17 mouse cellular contexts compared by ENCODE assay signal in the genomic region with DNA sequence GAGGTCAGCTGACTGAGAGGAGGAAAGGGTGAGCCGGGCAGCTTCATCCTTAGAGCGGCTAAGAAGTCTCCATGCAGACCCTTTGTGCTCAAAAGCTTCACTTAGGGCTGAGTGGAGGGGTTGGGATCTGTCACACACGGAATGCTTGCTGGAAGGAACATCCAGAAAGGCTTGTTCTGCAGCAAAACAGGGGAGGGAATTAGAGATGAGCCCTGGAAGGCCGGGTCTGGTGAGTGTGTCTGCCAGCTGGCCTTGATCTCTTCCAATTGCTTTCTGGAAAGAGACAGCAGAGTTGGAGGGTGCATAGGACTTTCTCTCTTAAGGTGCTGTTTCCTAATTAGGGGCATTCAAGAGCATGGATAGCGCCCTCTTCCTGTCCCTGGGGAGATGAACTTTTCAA. TPM values are rescaled to one million over a fixed set of nuclear protein-coding genes. Genes with fewer than 3 reads are reported as not detected.
A peak's percentile ranks its signal among the peaks of the same experiment; 100 is the strongest.
DNase-seq lines count a peak whose midpoint lies in the region; ATAC-seq and TF ChIP-seq lines count a peak whose summit lies in the region.
"Had no signal": no experiment of that assay in that cellular context is flagged by ENCODE, and none has a peak within 500 bp of the region (broad histone marks: within the 10 kb centered on the region; RNA-seq: fewer than 3 reads in every experiment).

No protein-coding gene starts in this region.

- no peak for TF ChIP-seq POLR2A in liver, adult 2 months (IDR thresholded peaks at IDR 0.05; ENCODE audit: extremely low read depth, insufficient read depth, low read length)

- H3K4me2 ChIP-seq in liver, embryonic 12.5 days = no peak overlapping the region
- H3K4me2 ChIP-seq: limb, embryonic 12.5 days had no signal

- peaks cover 17% of the 10 kb centered on the region for H3K4me1 ChIP-seq in liver, adult 2 months (ENCODE audit: control insufficient read depth, insufficient read depth, low read length)
- H3K4me1 ChIP-seq in liver, embryonic 12.5 days = no peaks in the 10 kb centered on the region
- H3K4me1 ChIP-seq in E14TG2a.4 (replicated peaks; ENCODE audit: low read depth, low read length) = no peaks in the 10 kb centered on the region
- H3K4me1 ChIP-seq: limb, embryonic 12.5 days had no signal

- ATAC-seq in liver, embryonic 12.5 days = no peak
- ATAC-seq: liver, postnatal 0 days; Patski had no signal

- H3K79me2 ChIP-seq in liver, adult 2 months (ENCODE audit: control insufficient read depth, insufficient read depth, low read length) = peaks cover 6% of the 10 kb centered on the region; the same call in 1 of the 2 replicates

- no peaks in the 10 kb centered on the region for H3K9me3 ChIP-seq in liver, embryonic 12.5 days (replicated peaks)
- no peaks in the 10 kb centered on the region for H3K9me3 ChIP-seq in E14TG2a.4 (ENCODE audit: low read length)
- H3K9me3 ChIP-seq: limb, embryonic 12.5 days had no signal

- H3K27ac ChIP-seq in liver, adult 2 months (replicated peaks; ENCODE audit: insufficient read depth, low read depth, low read length) = 0 out of 2 replicates have a peak overlapping the region, but pooled peaks have one; percentile 9
- no peak overlapping the region for H3K27ac ChIP-seq in liver, embryonic 12.5 days
- H3K27ac ChIP-seq: layer of hippocampus, adult 2 months; left cerebral cortex, adult 2 months; limb, embryonic 12.5 days had no signal

- H3K27me3 ChIP-seq in liver, adult 2 months (ENCODE audit: control insufficient read depth, insufficient read depth, low read length) = no peaks in the 10 kb centered on the region
- no peaks in the 10 kb centered on the region for H3K27me3 ChIP-seq in liver, embryonic 12.5 days (replicated peaks)
- H3K27me3 ChIP-seq in E14TG2a.4 (ENCODE audit: insufficient read depth, low read length) = no peaks in the 10 kb centered on the region
- H3K27me3 ChIP-seq: limb, embryonic 12.5 days; Patski had no signal

- peaks cover 56% of the 10 kb centered on the region for H3K36me3 ChIP-seq in liver, adult 2 months (ENCODE audit: control insufficient read depth, insufficient read depth, low read length)
- no peaks in the 10 kb centered on the region for H3K36me3 ChIP-seq in liver, embryonic 12.5 days
- no peaks in the 10 kb centered on the region for H3K36me3 ChIP-seq in E14TG2a.4 (ENCODE audit: insufficient read depth, low read length)
- H3K36me3 ChIP-seq: limb, embryonic 12.5 days had no signal

- no peak overlapping the region for H3K9ac ChIP-seq in liver, adult 2 months (ENCODE audit: low read depth, low read length)
- H3K9ac ChIP-seq in liver, embryonic 12.5 days = no peak overlapping the region
- H3K9ac ChIP-seq: limb, embryonic 12.5 days; liver, postnatal 0 days had no signal

- TF ChIP-seq CTCF in liver, adult 2 months (IDR thresholded peaks at IDR 0.05; ENCODE audit: low read depth, low read length) = no peak
- TF ChIP-seq CTCF in E14TG2a.4 (conservative IDR thresholded peaks at IDR 0.05; ENCODE audit: low read length) = peak; percentile 17; the same call in 1 of the 2 replicates

- WGBS in liver, adult 2 months = 63% methylated on average over 5 of the region's 5 CpGs
- 57% methylated on average over 5 of the region's 5 CpGs for WGBS in liver, embryonic 12.5 days (ENCODE audit: insufficient replicate concordance)

- H3K4me3 ChIP-seq in liver, adult 2 months (ENCODE audit: insufficient read depth, low read depth, low read length) = no peak overlapping the region
- no peak overlapping the region for H3K4me3 ChIP-seq in liver, embryonic 12.5 days
- H3K4me3 ChIP-seq in E14TG2a.4 (replicated peaks; ENCODE audit: low read length) = no peak overlapping the region
- H3K4me3 ChIP-seq: layer of hippocampus, adult 2 months; left cerebral cortex, adult 2 months; limb, embryonic 12.5 days had no signal

- peak; percentile 12 to 14 for DNase-seq in cerebellum, postnatal 14 days
- no peak for DNase-seq in cerebellum, adult 8-10 months
- DNase-seq in liver, adult 2 months (ENCODE audit: extremely low read depth, low read depth, low spot score) = peak; percentile 50
- DNase-seq in gastrocnemius, adult 18-20 months (ENCODE audit: low spot score) = peak; percentile 54
- no peak for DNase-seq in kidney, postnatal 25 days
- no peak for DNase-seq in kidney, postnatal 36 days
- DNase-seq: cerebellum, postnatal 25 days; liver, postnatal 0 days; thymus, postnatal 4 days had no signal

RNA-seq across cellular contexts. Expression of a gene that starts 23.6 kb away (rescaled TPM):
- 244 and 296 TPM in 2 replicates for total RNA-seq in liver, adult 2 months (2014; rRNA removed)
- 56.6 and 59.0 TPM in 2 replicates for polyA plus RNA-seq in liver, adult 2 months (2012; rRNA removed)
- polyA plus RNA-seq in liver, embryonic 12.5 days (2016; fragmentation: Nextera tagmentation; extraction: Ambion mirVana) = 0.02 TPM in 1 of 2 replicates, not detected in the other
- 1 to 10 TPM in 1 of 2 experiments, under 1 TPM in 1; 0.75 to 1.9 TPM for total RNA-seq in gastrocnemius, adult 18-20 months (2021)
- total RNA-seq: megakaryocyte-erythroid progenitor cell, adult 5-6 weeks had no signal

RNA-seq across cellular contexts. Expression of a gene that starts 59.6 kb away (rescaled TPM):
- 37.1 and 53.2 TPM in 2 replicates for total RNA-seq in liver, adult 2 months (2014; rRNA removed)
- polyA plus RNA-seq in liver, adult 2 months (2012; rRNA removed) = 17.8 and 19.5 TPM in 2 replicates
- polyA plus RNA-seq in liver, embryonic 12.5 days (2016; fragmentation: Nextera tagmentation; extraction: Ambion mirVana) = 0.06 and 0.07 TPM in 2 replicates
- 10 to 100 TPM in 1 of 2 experiments, 1 to 10 TPM in 1; 7.9 to 10.8 TPM for total RNA-seq in gastrocnemius, adult 18-20 months (2021)
- total RNA-seq: megakaryocyte-erythroid progenitor cell, adult 5-6 weeks had no signal
- polyA plus RNA-seq: embryonic facial prominence, embryonic 11.5 days had no signal

Comparison
In these comparisons a context has a peak if more than half of its experiments do, and no peak if none do; other contexts are left out.
1. DNase-seq: peak in cerebellum, postnatal 14 days (2 of 2), liver, adult 2 months (single experiment) and gastrocnemius, adult 18-20 months (single experiment); none in cerebellum, adult 8-10 months (single experiment), kidney, postnatal 25 days (0 of 2) and kidney, postnatal 36 days (0 of 2).
2. RNA of a gene that starts 23.6 kb away (total RNA-seq): 244 to 296 TPM in liver, adult 2 months; 0.75 to 1.9 TPM in gastrocnemius, adult 18-20 months; every median in the first group is over 10 times any median in the second.